Mouse (Mus musculus): ENCODE measurements around the gene Mdm4. TPM values are rescaled to one million over a fixed set of nuclear protein-coding genes. Genes with fewer than 3 reads are reported as not detected.

The Mdm4 gene
- total RNA-seq, 2 experiments from 2014 or later, result 48.9 to 49.0 TPM

DNA sequence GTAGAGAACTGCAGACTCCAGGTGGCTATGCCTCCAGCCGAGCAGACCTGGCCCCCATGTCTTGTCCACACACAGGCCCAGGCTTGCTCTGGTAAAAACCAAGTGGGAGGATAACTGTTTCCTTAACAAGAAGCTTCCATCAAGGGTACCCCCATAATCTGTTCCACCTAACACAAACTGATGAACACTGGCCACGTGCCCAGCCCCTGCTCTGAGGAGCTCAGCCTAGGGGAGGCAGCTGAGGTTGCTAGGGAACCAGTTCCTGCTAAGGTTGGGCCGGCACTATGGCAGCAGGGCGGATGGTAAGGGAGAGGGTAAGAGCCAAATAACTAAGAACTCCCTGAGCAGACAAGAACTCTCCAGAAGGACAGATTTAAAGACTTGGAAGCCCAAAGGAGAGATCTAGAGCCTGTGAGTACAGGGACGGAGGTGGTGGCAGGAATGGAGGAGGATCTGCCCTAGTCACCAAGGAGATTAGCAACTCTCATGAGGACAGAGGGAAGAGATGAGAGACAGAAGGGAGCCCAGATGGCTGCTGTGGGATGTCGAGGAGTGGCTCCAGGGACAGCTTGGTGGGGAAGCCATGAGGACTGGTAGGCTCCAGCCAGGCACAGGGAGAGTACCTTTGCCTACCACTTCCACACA lies 114.4 kb downstream of the Mdm4 start:
- intact Hi-C loops (cut with DNase I), result no loop called here
- DNase-seq, result no peak

DNA sequence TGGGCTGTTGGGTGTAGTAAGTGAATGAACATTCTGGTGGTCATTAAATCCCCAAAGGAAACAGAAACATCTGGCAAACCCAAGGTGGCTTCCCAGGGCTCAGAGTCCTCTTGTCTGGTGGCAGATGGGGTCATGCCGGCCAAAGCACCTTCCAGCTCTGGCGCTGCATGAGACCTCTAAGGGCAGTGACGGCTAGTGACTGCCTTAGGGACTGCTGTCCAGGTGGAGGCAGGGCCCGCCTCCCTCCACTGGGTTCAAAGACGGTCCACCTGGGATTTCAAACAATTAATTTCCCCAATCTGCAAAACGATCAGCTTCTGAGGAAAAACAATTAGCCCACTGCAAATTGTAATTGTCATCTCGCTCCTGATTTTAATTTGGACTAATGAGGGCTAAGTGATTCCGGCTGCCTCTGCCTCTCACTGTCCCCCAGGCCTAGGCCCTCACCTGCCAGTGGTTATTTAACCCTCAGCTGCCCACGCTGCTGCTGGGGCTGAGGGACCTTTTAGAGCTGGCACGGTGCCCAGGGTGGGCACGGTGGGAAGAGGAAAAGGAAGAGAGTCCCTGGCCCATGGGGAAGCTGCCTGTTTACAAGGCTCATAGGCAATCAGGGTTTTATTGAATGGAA lies 119.8 kb downstream of the Mdm4 start:
- intact Hi-C loops (cut with DNase I), result no loop called here
- no peak for DNase-seq

DNA sequence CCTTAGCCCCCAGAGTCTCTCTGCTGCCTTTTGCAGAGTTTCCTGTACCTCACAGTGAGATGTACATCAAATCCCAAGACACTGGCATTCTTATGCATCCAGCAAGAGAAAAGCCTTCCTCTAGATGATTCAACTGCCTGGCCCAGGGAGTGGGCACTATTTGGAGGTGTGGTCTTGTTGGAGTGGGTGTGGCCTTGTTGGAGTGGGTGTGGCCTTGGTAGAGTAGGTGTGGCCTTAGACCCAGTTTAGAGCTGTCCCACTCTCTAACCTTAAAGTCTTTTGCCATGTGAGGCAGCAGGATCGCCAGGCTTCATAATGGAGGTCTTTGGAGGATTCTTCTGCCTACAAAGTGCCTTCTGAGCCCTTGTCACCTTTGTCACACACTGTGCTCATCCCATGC lies 120.4 kb downstream of the Mdm4 start:
- DNase-seq, result no peak

More for the DNA sequence above, 120.4 kb downstream of the Mdm4 start:
- intact Hi-C loops (cut with DNase I), result no loop called here

Small RNA genes within 50 kb of the gene (microRNA-seq; reads per million reads assigned to microRNA genes)
- 0 reads per million in 2 experiments for gene Gm44300

Other genes with a start within 250 kb of the Mdm4 start
- 1 to 10 TPM; 4.7 to 6.0 TPM for gene Lrrn2, start 150.3 kb downstream of the Mdm4 start, total RNA-seq (2021)
- 10 to 100 TPM; 26.1 to 36.5 TPM for gene Pik3c2b, start 15.1 kb upstream of the Mdm4 start, total RNA-seq (2021)
- 10 to 100 TPM; 38.2 to 42.1 TPM for gene Ppp1r15b, start 100.6 kb upstream of the Mdm4 start, total RNA-seq (2021)
- gene Plekha6, start 133.6 kb upstream of the Mdm4 start, total RNA-seq (2021), result 10 to 100 TPM; 58.1 to 68.9 TPM

Measured in heart, postnatal 10 days (tissue).